In the genomic region with DNA sequence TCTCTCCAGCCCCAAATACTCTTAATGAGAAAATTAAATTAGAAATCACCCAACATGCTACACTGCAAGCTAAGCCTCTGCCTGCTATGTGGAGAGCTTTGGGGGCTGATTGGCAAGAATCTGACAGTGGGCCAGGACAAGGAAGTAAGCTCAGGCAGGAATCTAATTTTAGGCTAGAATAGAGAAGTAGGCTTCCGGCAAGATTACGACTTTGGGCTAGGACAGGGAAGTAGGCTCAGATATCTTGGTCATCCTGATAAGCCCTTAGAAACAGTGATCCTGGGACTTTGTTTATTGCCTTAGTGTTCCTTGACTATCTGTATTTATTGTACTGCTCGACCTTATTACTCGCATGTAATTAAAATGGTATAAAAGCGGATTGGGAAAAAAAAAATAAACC, we compare ENCODE assay signal across 28 mouse cellular contexts.
"Had no signal": no experiment of that assay in that cellular context is flagged by ENCODE, and none has a peak within 500 bp of the region (broad histone marks: within the 10 kb centered on the region; RNA-seq: fewer than 3 reads in every experiment).

No protein-coding gene starts in this region.

- H3K4me3 ChIP-seq: embryonic facial prominence, embryonic 10.5 days; embryonic facial prominence, embryonic 12.5 days; embryonic facial prominence, embryonic 13.5 days; embryonic facial prominence, embryonic 15.5 days; erythroblast, embryonic 14.5 days; forebrain, embryonic 10.5 days; forebrain, embryonic 12.5 days; forebrain, embryonic 13.5 days; forebrain, embryonic 15.5 days; gastrocnemius, adult 2 months; heart, adult 2 months; heart, embryonic 10.5 days had no signal

- H3K4me1 ChIP-seq: embryonic facial prominence, embryonic 10.5 days; embryonic facial prominence, embryonic 12.5 days; embryonic facial prominence, embryonic 13.5 days; embryonic facial prominence, embryonic 15.5 days; forebrain, embryonic 10.5 days; forebrain, embryonic 12.5 days; forebrain, embryonic 13.5 days; forebrain, embryonic 15.5 days; heart, embryonic 10.5 days had no signal

- H3K4me2 ChIP-seq: embryonic facial prominence, embryonic 12.5 days; embryonic facial prominence, embryonic 13.5 days; embryonic facial prominence, embryonic 15.5 days; forebrain, embryonic 12.5 days; forebrain, embryonic 13.5 days; forebrain, embryonic 15.5 days; heart, embryonic 11.5 days had no signal

- ATAC-seq: forebrain, embryonic 13.5 days; forebrain, embryonic 14.5 days; forebrain, embryonic 15.5 days; forebrain, embryonic 16.5 days had no signal

- H3K27me3 ChIP-seq: embryonic facial prominence, embryonic 12.5 days; embryonic facial prominence, embryonic 13.5 days; embryonic facial prominence, embryonic 15.5 days; forebrain, embryonic 12.5 days; forebrain, embryonic 13.5 days; forebrain, embryonic 15.5 days had no signal

- DNase-seq: cerebellum, adult 9-10 months; cerebellum, adult 9-11 months; cerebellum, postnatal 10 days; cerebellum, postnatal 14 days; cerebellum, postnatal 25 days; cerebellum, postnatal 36 days; embryo, embryonic 11 days; gastrocnemius, adult 2 months; gastrocnemius, postnatal 10 days; gastrocnemius, postnatal 14 days; gastrocnemius, postnatal 25 days; gastrocnemius, postnatal 36 days; heart, adult 11 months; heart, adult 18-20 months; heart, adult 2 months had no signal

- H3K27ac ChIP-seq: embryonic facial prominence, embryonic 10.5 days; embryonic facial prominence, embryonic 12.5 days; embryonic facial prominence, embryonic 13.5 days; embryonic facial prominence, embryonic 15.5 days; forebrain, embryonic 10.5 days; forebrain, embryonic 12.5 days; forebrain, embryonic 13.5 days; forebrain, embryonic 15.5 days; gastrocnemius, adult 2 months; heart, adult 2 months; heart, embryonic 10.5 days had no signal

- H3K9me3 ChIP-seq: embryonic facial prominence, embryonic 10.5 days; embryonic facial prominence, embryonic 12.5 days; embryonic facial prominence, embryonic 13.5 days; embryonic facial prominence, embryonic 15.5 days; forebrain, embryonic 12.5 days; forebrain, embryonic 13.5 days; forebrain, embryonic 15.5 days; heart, embryonic 10.5 days had no signal

- H3K9ac ChIP-seq: embryonic facial prominence, embryonic 12.5 days; embryonic facial prominence, embryonic 13.5 days; embryonic facial prominence, embryonic 15.5 days; forebrain, embryonic 12.5 days; forebrain, embryonic 13.5 days; forebrain, embryonic 15.5 days had no signal
